Mouse (Mus musculus): ENCODE measurements around the gene Gdpgp1. TPM values are rescaled to one million over a fixed set of nuclear protein-coding genes. Genes with fewer than 3 reads are reported as not detected.
A peak's percentile ranks its signal among the peaks of the same experiment; 100 is the strongest.

The Gdpgp1 gene
- polyA plus RNA-seq, 1 experiment from 2014 or later: 1.6 TPM

DNA sequence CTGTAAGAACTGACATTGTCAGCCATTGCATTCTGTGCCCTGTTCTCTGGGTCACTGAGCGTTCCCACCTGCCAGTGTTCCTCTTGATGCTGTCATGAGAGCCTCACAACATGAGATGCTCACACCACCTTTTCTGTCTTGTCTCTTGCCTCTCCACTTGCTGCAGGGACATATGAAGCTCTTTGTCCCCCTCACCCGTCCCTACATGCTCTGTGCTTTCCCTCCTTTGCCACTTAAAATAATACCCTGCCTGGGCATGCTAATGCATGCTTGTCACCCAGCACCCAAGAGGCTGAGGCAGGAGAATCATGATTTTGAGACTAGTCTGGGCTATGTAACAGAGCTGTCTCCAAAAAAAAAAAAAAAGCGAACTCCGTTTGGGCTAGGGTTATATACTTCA is 21.7 kb upstream of the Gdpgp1 start:
- H3K27me3 ChIP-seq (ENCODE audit: insufficient read depth, low read length): no peaks in the 10 kb centered on the region
- H3K9me3 ChIP-seq (ENCODE audit: low read length): no peaks in the 10 kb centered on the region
- peak overlapping the region; percentile 98 for H3K27ac ChIP-seq (ENCODE audit: low read depth)
- TF ChIP-seq EP300 (IDR thresholded peaks at IDR 0.05; ENCODE audit: low read depth): no peak
- TF ChIP-seq CTCF (IDR thresholded peaks at IDR 0.05; ENCODE audit: low read depth): no peak
- peak overlapping the region; percentile 64 for H3K4me2 ChIP-seq (ENCODE audit: low read depth, low read length)
- no peak overlapping the region for H3K4me3 ChIP-seq (ENCODE audit: low read depth, low read length)
- peak overlapping the region; percentile 61; the same call in 1 of the 2 replicates for H3K9ac ChIP-seq (replicated peaks)
- H3K4me1 ChIP-seq (ENCODE audit: insufficient read depth): peaks cover 58% of the 10 kb centered on the region
- ATAC-seq (no peak), DNase-seq (no peak)
- peaks cover 41% of the 10 kb centered on the region for H3K36me3 ChIP-seq (replicated peaks; ENCODE audit: insufficient read depth, low read length)
- WGBS (ENCODE audit: insufficient replicate concordance): 78% methylated on average over 4 of the region's 4 CpGs

DNA sequence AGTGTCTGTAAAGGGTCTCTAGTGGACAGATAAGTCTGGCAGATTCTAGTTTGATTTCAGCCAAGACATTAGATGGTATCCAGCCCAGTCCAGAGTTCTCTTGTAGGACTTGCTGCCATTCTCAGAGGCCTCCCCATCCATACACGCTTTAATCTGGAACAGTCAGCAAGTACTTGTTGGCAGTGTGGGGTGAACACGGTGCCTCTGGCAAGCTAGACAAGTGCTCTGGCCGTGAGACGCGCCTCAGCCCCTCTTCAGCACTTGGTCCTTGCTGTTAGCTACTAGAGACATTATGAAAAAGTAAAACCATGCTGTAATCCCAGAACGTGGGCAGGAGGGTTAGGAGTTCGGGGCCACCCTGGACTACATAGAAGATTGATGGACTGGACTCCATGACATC is 19.1 kb upstream of the Gdpgp1 start:
- no peak overlapping the region for H3K9ac ChIP-seq (replicated peaks)
- H3K9me3 ChIP-seq (ENCODE audit: low read length): no peaks in the 10 kb centered on the region
- WGBS (ENCODE audit: insufficient replicate concordance): 88% methylated on average over 7 of the region's 7 CpGs
- H3K36me3 ChIP-seq (replicated peaks; ENCODE audit: insufficient read depth, low read length): peaks cover 63% of the 10 kb centered on the region
- peaks cover 34% of the 10 kb centered on the region for H3K4me1 ChIP-seq (ENCODE audit: insufficient read depth)
- H3K27me3 ChIP-seq (ENCODE audit: insufficient read depth, low read length): no peaks in the 10 kb centered on the region
- DNase-seq (peak; percentile 12), ATAC-seq (no peak)
- H3K4me2 ChIP-seq (ENCODE audit: low read depth, low read length): no peak overlapping the region
- H3K27ac ChIP-seq (ENCODE audit: low read depth): no peak overlapping the region
- no peak overlapping the region for H3K4me3 ChIP-seq (ENCODE audit: low read depth, low read length)
- TF ChIP-seq CTCF (IDR thresholded peaks at IDR 0.05; ENCODE audit: low read depth): no peak
- no peak for TF ChIP-seq EP300 (IDR thresholded peaks at IDR 0.05; ENCODE audit: low read depth)

DNA sequence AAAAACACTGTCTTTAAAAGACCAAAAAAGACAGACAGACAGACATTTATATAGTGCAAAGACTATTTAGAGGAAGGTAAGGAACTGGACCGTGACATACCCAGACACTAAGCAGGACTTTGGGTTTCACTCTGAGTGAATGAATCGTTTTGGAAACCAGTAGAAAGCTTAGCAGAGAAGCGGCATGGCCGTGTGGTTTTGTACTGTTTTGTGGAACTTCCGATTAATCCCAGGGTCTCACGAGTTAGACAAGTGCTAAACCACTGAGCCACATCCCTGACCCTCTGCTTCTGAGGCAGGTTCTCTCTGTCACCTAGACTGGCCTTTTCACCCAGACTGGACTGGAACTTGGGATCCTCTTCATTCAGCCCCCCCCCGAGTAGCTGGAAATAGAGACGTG is 18.2 kb upstream of the Gdpgp1 start:
- H3K4me1 ChIP-seq (ENCODE audit: insufficient read depth): peaks cover 25% of the 10 kb centered on the region
- 79% methylated on average over 8 of the region's 8 CpGs for WGBS (ENCODE audit: insufficient replicate concordance)
- H3K9ac ChIP-seq (replicated peaks): no peak overlapping the region
- ATAC-seq (no peak), DNase-seq (no peak)
- no peak overlapping the region for H3K4me2 ChIP-seq (ENCODE audit: low read depth, low read length)
- H3K36me3 ChIP-seq (replicated peaks; ENCODE audit: insufficient read depth, low read length): peaks cover 72% of the 10 kb centered on the region
- TF ChIP-seq EP300 (IDR thresholded peaks at IDR 0.05; ENCODE audit: low read depth) (no peak), CTCF (IDR thresholded peaks at IDR 0.05; ENCODE audit: low read depth) (no peak)
- no peak overlapping the region for H3K4me3 ChIP-seq (ENCODE audit: low read depth, low read length)
- H3K27ac ChIP-seq (ENCODE audit: low read depth): 0 out of 2 replicates have a peak overlapping the region, but pooled peaks have one; percentile 4
- no peaks in the 10 kb centered on the region for H3K27me3 ChIP-seq (ENCODE audit: insufficient read depth, low read length)
- H3K9me3 ChIP-seq (ENCODE audit: low read length): no peaks in the 10 kb centered on the region

DNA sequence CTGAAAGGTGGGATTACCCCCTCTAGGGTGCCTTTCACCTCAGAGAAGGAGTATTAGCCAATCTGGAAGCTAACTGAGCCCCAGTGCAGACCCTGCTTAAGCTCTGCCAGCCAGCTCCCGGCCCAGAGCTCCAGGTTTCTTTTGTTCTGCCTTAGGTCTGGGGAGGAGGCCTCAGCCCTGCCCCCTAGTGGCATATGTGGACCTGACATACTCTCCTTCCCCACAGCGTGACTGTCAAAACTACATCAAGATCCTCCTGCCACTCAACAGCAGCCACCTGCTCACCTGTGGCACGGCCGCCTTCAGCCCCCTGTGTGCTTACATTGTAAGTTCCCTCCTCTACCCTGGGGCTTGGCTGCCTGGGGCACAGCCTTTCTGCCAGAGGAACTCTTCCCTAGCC is 17.3 kb upstream of the Gdpgp1 start:
- Histone ChIP-seq H3K36me3 (replicated peaks; ENCODE audit: insufficient read depth, low read length) (peaks cover 81% of the 10 kb centered on the region), H3K4me2 (ENCODE audit: low read depth, low read length) (no peak overlapping the region), H3K9me3 (ENCODE audit: low read length) (no peaks in the 10 kb centered on the region), H3K27ac (ENCODE audit: low read depth) (no peak overlapping the region), H3K27me3 (ENCODE audit: insufficient read depth, low read length) (no peaks in the 10 kb centered on the region), H3K9ac (replicated peaks) (no peak overlapping the region), H3K4me1 (ENCODE audit: insufficient read depth) (peaks cover 16% of the 10 kb centered on the region), H3K4me3 (ENCODE audit: low read depth, low read length) (no peak overlapping the region)
- no peak for TF ChIP-seq EP300 (IDR thresholded peaks at IDR 0.05; ENCODE audit: low read depth)
- peak; percentile 95 for TF ChIP-seq CTCF (IDR thresholded peaks at IDR 0.05; ENCODE audit: low read depth)
- DNase-seq: peak; percentile 88
- WGBS (ENCODE audit: insufficient replicate concordance): 27% methylated on average over 4 of the region's 4 CpGs
- ATAC-seq: peak; percentile 78

DNA sequence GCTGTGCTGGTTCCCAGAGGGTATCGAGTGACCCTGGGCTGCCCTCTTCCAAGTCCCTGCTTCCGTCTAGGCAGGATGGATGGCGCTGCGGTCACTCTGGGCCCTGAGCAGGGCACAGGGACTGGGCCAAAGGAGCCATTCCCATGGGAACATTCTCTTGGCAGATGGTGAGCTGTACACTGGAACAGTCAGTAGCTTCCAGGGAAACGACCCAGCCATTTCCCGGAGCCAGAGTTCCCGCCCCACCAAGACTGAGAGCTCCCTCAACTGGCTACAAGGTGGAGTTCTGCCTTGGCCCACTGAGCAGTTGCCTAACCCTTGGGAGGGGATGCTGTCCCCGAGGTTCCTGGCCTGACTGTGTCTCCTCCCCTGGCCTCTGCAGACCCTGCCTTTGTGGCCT is 16.1 kb upstream of the Gdpgp1 start:
- 89% methylated on average over 8 of the region's 8 CpGs for WGBS (ENCODE audit: insufficient replicate concordance)
- H3K27me3 ChIP-seq (ENCODE audit: insufficient read depth, low read length): no peaks in the 10 kb centered on the region
- H3K27ac ChIP-seq (ENCODE audit: low read depth): no peak overlapping the region
- no peak overlapping the region for H3K4me2 ChIP-seq (ENCODE audit: low read depth, low read length)
- no peak for TF ChIP-seq EP300 (IDR thresholded peaks at IDR 0.05; ENCODE audit: low read depth)
- TF ChIP-seq CTCF (IDR thresholded peaks at IDR 0.05; ENCODE audit: low read depth): no peak
- H3K9ac ChIP-seq (replicated peaks): no peak overlapping the region
- DNase-seq (peak; percentile 12), ATAC-seq (no peak)
- peaks cover 4% of the 10 kb centered on the region for H3K4me1 ChIP-seq (ENCODE audit: insufficient read depth)
- H3K36me3 ChIP-seq (replicated peaks; ENCODE audit: insufficient read depth, low read length): peaks cover 90% of the 10 kb centered on the region
- H3K9me3 ChIP-seq (ENCODE audit: low read length): no peaks in the 10 kb centered on the region
- H3K4me3 ChIP-seq (ENCODE audit: low read depth, low read length): no peak overlapping the region

DNA sequence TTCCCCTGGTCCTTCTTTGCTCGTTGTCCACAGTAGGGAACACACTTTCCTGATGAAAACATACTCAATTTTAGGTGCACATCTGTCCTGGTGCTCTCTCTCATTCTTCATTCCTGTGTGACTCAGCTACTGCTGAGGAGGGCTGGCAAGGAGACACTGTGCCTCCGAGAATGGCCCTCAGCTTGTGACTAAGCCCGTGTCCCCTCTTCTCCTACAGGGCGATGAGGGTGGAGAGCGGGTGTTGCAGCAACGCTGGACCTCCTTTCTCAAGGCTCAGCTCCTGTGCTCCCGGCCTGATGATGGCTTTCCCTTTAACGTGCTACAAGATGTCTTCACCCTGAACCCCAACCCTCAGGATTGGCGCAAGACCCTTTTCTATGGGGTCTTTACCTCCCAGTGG is 14.0 kb upstream of the Gdpgp1 start:
- DNase-seq: no peak
- Histone ChIP-seq H3K9me3 (ENCODE audit: low read length) (no peaks in the 10 kb centered on the region), H3K27me3 (ENCODE audit: insufficient read depth, low read length) (no peaks in the 10 kb centered on the region), H3K9ac (replicated peaks) (no peak overlapping the region), H3K4me1 (ENCODE audit: insufficient read depth) (no peaks in the 10 kb centered on the region), H3K27ac (ENCODE audit: low read depth) (no peak overlapping the region), H3K4me3 (ENCODE audit: low read depth, low read length) (no peak overlapping the region), H3K4me2 (ENCODE audit: low read depth, low read length) (no peak overlapping the region), H3K36me3 (replicated peaks; ENCODE audit: insufficient read depth, low read length) (peaks cover 93% of the 10 kb centered on the region)
- TF ChIP-seq EP300 (IDR thresholded peaks at IDR 0.05; ENCODE audit: low read depth) (no peak), CTCF (IDR thresholded peaks at IDR 0.05; ENCODE audit: low read depth) (no peak)
- 94% methylated on average over 9 of the region's 9 CpGs for WGBS (ENCODE audit: insufficient replicate concordance)
- ATAC-seq: no peak

Measured in liver, postnatal 0 days (tissue).